Mouse (Mus musculus) heart, embryonic 12.5 days (tissue): ENCODE measurements at regions not wholly inside any gene's neighbourhood (a gene's known extent, or its start where the extent isn't known, plus 50 kb on each side); places are given as distances from the start of the nearest gene placed in this dataset.
"Not testable (repeated sequence)": the region's sequence is repeated elsewhere in the genome, so short reads cannot be mapped to it uniquely, and the experiment has no call there.

Experiments used
- ATAC-seq: fragments of 200-750 bp; cut with Nextera tagmentation; 2 replicates; pipeline ENCODE4 v1.8.0; 2017; ENCODE audit warnings: moderate TSS enrichment, moderate library complexity; ENCODE audit not compliant: insufficient number of reproducible peaks, low FRiP score
- H3K27ac ChIP-seq: fragments of 300-500 bp; sonication (generic); 2 replicates; pipeline ENCODE4 v1.5.1; 2016; ENCODE audit warnings: mild to moderate bottlenecking, moderate library complexity; ENCODE audit not compliant: poor library complexity, severe bottlenecking
- H3K27me3 ChIP-seq: fragments of 300-500 bp; sonication (generic); replicated peaks from 2 replicates; pipeline ENCODE4 v1.6.1; 2016; ENCODE audit warnings: mild to moderate bottlenecking, moderate library complexity
- H3K36me3 ChIP-seq: fragments of 300-500 bp; sonication (generic); 2 replicates; pipeline ENCODE4 v1.6.1; 2016; ENCODE audit warnings: mild to moderate bottlenecking, moderate library complexity
- H3K4me1 ChIP-seq: fragments of 300-500 bp; sonication (generic); replicated peaks from 2 replicates; pipeline ENCODE4 v1.6.1; 2016; ENCODE audit warnings: mild to moderate bottlenecking
- H3K4me2 ChIP-seq: fragments of 300-500 bp; sonication (generic); 2 replicates; pipeline ENCODE4 v1.6.1; 2016; ENCODE audit warnings: mild to moderate bottlenecking, moderate library complexity
- H3K4me3 ChIP-seq: fragments of 300-500 bp; sonication (generic); 2 replicates; pipeline ENCODE4 v1.5.1; 2016; ENCODE audit warnings: mild to moderate bottlenecking
- H3K9ac ChIP-seq: fragments of 300-500 bp; sonication (generic); 2 replicates; pipeline ENCODE4 v1.6.1; 2016; ENCODE audit warnings: mild to moderate bottlenecking, moderate library complexity
- H3K9me3 ChIP-seq: fragments of 300-500 bp; sonication (generic); replicated peaks from 2 replicates; pipeline ENCODE4 v1.6.1; 2016; ENCODE audit warnings: mild to moderate bottlenecking, moderate library complexity
- WGBS: fragments of 180-500 bp; shearing (Covaris S2); methylation state at CpG from one replicate; pipeline ENCODE4 v1.1.7; 2016; 5-methylcytosine and 5-hydroxymethylcytosine counted together

DNA sequence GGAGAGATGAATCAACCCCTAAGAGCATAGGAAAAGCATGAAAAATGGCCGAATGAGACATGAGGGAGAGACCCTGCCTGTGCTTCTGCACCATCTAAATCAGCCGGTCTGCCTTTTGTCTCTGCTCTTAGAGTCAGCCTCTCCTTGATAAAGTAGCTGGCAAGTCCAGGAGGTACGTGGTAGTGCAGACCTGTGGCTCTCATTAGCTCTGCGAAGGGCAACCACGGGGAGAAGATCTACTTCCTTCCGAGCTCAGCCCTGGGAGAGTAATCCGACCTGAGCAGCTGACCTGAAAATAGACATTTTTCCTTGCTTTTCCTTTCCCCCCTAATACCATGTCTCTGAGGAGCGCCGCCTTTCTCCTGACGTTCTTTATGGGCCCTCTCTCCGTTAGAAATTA, 971.8 kb downstream of the Robo1 start:
- Histone ChIP-seq H3K4me1 (no peaks in the 10 kb centered on the region), H3K4me2 (no peak overlapping the region), H3K9me3 (no peaks in the 10 kb centered on the region), H3K4me3 (no peak overlapping the region), H3K27me3 (no peaks in the 10 kb centered on the region), H3K9ac (no peak overlapping the region), H3K36me3 (no peaks in the 10 kb centered on the region), H3K27ac (no peak overlapping the region)
- no peak for ATAC-seq
- 71% methylated on average over 11 of the region's 11 CpGs for WGBS

DNA sequence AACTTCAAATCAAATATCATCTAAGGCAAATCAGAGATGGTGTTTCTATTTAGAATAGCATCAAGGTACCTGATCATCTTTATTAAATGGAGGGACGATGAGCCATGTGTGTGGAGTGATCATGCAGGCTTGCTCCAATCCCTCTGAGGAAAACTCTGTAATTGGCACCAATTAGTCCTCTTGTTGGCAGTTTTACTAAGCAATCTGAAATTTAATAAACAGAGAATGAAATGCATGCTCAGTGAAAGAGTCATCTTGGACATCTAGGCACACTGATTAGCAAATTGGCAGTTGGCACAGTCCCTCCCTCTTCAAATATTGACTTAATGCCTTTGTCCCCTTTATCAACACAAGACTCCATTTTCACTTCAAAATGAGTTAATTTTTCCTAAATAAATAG, 951.6 kb downstream of the Robo1 start:
- no peak for ATAC-seq
- 77% methylated on average over 1 of the region's 1 CpGs for WGBS

DNA sequence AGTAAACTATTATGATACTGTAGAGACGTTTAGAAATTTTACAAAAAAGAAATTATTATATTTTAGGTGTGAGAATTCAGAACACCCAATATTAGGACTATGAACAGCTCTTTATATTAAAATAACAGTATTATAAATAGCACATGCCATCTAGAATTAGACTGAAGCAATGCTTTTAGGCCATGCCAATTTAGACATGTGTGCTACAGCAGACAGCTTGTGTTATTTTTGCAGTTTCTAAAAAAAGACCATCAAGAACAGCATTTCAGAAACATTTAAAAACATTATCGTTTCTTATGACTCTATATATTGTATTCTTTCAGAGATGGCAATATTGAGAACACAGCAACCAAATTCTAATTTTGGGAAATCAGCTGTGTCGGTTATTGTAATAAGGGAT, 951.2 kb downstream of the Robo1 start:
- no peak overlapping the region for H3K9ac ChIP-seq
- no peak overlapping the region for H3K4me2 ChIP-seq
- 77% methylated on average over 3 of the region's 3 CpGs for whole genome bisulfite sequencing
- H3K4me3 ChIP-seq = no peak overlapping the region
- H3K4me1 ChIP-seq = no peaks in the 10 kb centered on the region
- H3K9me3 ChIP-seq = no peaks in the 10 kb centered on the region
- no peaks in the 10 kb centered on the region for H3K27me3 ChIP-seq
- H3K27ac ChIP-seq = no peak overlapping the region
- H3K36me3 ChIP-seq = no peaks in the 10 kb centered on the region
- ATAC-seq = no peak

More for the DNA sequence above, 951.6 kb downstream of the Robo1 start:
- no peaks in the 10 kb centered on the region for H3K4me1 ChIP-seq
- H3K27ac ChIP-seq = no peak overlapping the region
- no peak overlapping the region for H3K4me3 ChIP-seq
- no peak overlapping the region for H3K9ac ChIP-seq
- H3K36me3 ChIP-seq = no peaks in the 10 kb centered on the region
- no peaks in the 10 kb centered on the region for H3K9me3 ChIP-seq
- no peaks in the 10 kb centered on the region for H3K27me3 ChIP-seq
- H3K4me2 ChIP-seq = no peak overlapping the region

DNA sequence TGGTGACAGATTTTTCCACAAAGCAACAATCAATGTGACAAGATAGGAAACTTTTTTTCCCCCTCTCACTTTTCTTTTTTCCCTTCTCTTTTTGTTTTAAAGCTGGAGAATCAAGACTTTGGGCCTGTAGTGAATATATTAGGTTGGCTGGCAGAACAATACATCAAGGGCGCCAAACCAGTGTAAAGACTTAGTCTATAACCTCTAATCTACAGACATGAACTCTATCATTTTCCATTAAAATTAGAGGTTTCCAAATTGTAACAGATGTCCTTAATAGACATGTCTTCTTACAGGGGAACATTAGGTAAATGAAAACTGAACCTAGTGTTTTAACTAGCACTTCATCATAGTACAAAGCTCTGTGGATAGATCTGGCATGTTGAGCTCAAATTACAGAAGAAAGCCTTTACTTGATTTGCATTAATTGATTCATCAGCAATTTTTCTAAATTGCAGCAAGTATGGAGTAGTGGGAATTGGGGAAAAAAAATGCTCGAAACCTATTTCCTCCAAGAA, 937.0 kb downstream of the Robo1 start:
- no peak overlapping the region for H3K9ac ChIP-seq
- no peak for ATAC-seq
- no peaks in the 10 kb centered on the region for H3K9me3 ChIP-seq
- H3K27ac ChIP-seq = no peak overlapping the region
- H3K36me3 ChIP-seq = no peaks in the 10 kb centered on the region
- H3K4me2 ChIP-seq = no peak overlapping the region
- no peaks in the 10 kb centered on the region for H3K4me1 ChIP-seq
- 86% methylated on average over 2 of the region's 2 CpGs for WGBS
- H3K27me3 ChIP-seq = no peaks in the 10 kb centered on the region
- H3K4me3 ChIP-seq = no peak overlapping the region

DNA sequence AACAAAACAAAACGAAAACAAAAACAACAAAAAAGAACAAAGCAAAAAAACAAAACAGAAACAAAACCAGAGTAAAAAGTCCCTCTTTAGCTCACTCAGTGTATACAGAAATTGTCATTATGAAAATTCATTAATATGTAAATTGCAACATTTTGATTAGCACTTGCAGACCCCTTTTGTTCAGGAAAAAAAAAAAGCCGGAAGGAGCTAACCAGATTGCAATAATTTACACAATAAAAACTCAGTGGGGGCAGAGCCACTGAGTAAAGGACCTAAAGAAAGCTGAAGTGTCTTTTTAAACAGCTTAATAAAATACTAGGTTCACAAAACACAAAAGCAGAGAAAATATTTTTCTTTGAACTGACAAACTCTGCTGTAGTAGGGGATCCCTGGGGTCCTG, 922.5 kb downstream of the Robo1 start:
- Histone ChIP-seq H3K27me3 (peaks cover 2% of the 10 kb centered on the region; the same call in 1 of the 2 replicates), H3K9me3 (peaks cover 7% of the 10 kb centered on the region; the same call in 1 of the 2 replicates), H3K4me3 (no peak overlapping the region), H3K27ac (no peak overlapping the region), H3K9ac (no peak overlapping the region), H3K36me3 (no peaks in the 10 kb centered on the region), H3K4me1 (no peaks in the 10 kb centered on the region), H3K4me2 (no peak overlapping the region)
- WGBS = 66% methylated on average over 2 of the region's 2 CpGs
- ATAC-seq = no peak

DNA sequence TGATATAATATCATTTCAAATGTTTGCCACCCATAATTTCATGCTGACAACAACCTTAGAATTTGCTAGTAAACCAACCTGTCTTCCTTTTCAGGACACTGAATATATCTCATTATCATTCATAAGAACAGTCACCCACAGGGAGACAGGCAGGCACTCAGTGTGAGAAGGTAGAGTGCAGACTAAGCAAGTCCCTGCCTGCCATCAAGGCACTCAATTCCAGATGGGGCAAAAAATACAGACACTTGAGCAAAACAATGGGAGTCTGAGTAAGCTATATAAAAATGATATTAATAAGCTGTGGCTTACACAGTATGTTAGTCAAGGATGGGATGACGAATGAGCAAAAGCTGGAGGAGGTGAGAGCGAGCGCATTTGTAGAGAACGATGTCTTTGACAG, 909.4 kb downstream of the Robo1 start:
- H3K9ac ChIP-seq = no peak overlapping the region
- H3K9me3 ChIP-seq = no peaks in the 10 kb centered on the region
- no peak overlapping the region for H3K4me3 ChIP-seq
- WGBS = 89% methylated on average over 4 of the region's 4 CpGs
- H3K27me3 ChIP-seq = peaks cover 11% of the 10 kb centered on the region; the same call in 1 of the 2 replicates
- no peaks in the 10 kb centered on the region for H3K4me1 ChIP-seq
- H3K36me3 ChIP-seq = no peaks in the 10 kb centered on the region
- H3K27ac ChIP-seq = no peak overlapping the region
- ATAC-seq = no peak
- H3K4me2 ChIP-seq = no peak overlapping the region

DNA sequence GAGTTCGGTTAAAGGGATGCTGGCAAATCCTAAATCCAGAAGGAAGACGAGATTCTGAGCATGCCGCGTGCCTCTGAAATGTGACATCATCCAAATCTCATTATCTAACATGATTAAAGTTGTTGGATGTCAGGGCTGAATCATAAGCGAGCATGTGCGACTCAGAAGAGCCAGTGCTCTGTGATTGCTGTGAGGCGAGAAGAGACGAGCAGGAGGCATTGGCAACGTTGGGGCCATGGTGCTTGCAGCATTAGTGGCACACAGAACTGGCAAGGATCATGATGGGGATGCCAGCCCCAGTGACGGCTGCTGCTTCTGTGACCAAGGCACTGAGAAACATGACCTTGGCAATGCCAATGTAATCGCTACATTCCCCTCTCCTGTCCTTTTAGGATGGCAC, 895.4 kb downstream of the Robo1 start:
- Histone ChIP-seq H3K9ac (no peak overlapping the region), H3K9me3 (no peaks in the 10 kb centered on the region), H3K36me3 (no peaks in the 10 kb centered on the region), H3K27me3 (no peaks in the 10 kb centered on the region), H3K4me2 (no peak overlapping the region), H3K4me3 (no peak overlapping the region), H3K27ac (no peak overlapping the region), H3K4me1 (no peaks in the 10 kb centered on the region)
- 79% methylated on average over 11 of the region's 11 CpGs for WGBS
- no peak for ATAC-seq

DNA sequence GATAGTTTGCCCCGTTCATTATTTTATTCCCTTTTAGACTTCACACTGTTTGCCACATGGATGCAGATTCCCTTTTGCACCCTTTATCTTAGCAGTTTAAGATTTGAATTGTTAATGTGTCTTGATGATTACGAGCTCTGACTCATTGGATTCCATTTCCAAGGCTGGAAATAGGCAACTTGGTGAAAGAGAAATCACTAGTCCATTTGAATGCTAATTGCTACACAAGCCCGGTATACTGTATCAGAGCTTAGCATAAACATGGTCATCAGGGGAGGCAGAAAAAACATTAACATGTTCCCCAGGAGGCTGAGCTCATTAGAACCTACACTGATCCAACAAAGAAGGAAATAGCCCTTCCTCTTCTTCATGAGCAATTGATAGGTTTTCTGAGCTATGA, 892.9 kb downstream of the Robo1 start:
- H3K4me2 ChIP-seq = no peak overlapping the region
- H3K27me3 ChIP-seq = no peaks in the 10 kb centered on the region
- H3K4me3 ChIP-seq = no peak overlapping the region
- no peaks in the 10 kb centered on the region for H3K9me3 ChIP-seq
- H3K4me1 ChIP-seq = no peaks in the 10 kb centered on the region
- H3K36me3 ChIP-seq = no peaks in the 10 kb centered on the region
- ATAC-seq = no peak
- H3K27ac ChIP-seq = no peak overlapping the region
- WGBS = 55% methylated on average over 3 of the region's 3 CpGs
- H3K9ac ChIP-seq = no peak overlapping the region

DNA sequence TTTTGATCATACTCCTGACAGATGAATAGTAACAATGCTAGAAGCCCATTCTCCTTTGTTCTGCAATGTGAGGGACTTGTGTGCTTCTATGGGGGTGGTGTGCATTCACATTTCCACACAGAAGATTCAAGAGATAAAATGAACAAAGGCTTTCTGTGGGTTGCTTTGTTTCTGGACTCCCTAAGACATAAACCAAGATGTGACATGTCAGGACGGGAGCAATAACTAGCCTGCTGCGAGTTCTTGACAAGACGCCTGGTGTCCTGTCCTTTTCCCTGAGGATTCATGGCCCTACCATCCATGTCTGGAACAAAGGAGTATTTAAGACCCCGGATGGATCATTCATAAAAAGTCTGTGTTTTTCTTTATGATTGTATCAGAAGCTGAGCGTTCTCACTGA, 874.7 kb downstream of the Robo1 start:
- no peaks in the 10 kb centered on the region for H3K36me3 ChIP-seq
- no peaks in the 10 kb centered on the region for H3K9me3 ChIP-seq
- H3K27me3 ChIP-seq = no peaks in the 10 kb centered on the region
- no peak overlapping the region for H3K4me3 ChIP-seq
- 78% methylated on average over 5 of the region's 5 CpGs for WGBS
- no peaks in the 10 kb centered on the region for H3K4me1 ChIP-seq
- ATAC-seq = no peak
- no peak overlapping the region for H3K9ac ChIP-seq
- no peak overlapping the region for H3K27ac ChIP-seq
- no peak overlapping the region for H3K4me2 ChIP-seq

DNA sequence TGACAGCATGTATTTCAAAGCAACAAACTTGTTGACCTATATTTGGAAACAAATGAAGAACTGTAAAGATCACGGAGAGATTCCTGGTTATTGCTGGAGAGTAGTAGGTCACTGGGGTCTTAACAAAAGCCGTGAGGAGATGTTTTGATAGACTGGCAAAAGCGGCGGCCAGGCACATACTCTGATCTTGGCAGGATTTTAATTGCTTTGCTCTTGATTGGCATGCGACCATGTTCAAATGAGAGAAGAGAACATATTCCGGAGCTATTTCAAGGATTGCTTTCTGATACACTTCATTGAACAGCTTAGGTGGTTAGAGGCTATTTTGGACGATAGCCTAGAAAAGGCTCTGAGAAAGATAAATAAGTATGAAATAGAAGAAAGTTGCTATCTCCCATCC, 874.2 kb downstream of the Robo1 start:
- 80% methylated on average over 7 of the region's 7 CpGs for WGBS

DNA sequence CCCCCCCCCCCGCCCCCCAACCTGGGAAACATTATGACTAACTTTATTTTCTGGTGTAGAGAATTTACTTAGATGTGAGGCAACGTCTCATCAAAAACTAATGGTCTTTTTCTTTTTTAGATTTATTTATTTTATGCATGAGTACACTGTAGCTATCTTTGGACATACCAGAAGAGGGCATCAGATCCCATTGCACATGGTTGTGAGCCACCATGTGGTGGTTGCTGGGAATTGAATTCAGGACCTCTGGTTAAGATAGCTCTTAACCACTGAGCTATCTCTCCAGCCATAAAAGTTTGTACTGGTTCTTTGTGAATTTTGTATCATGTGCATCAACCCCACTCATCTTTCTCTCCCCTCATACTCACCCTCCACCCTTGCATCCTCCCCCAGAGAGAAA, 847.3 kb downstream of the Robo1 start:
- no peak for ATAC-seq

More for the DNA sequence above, 874.2 kb downstream of the Robo1 start:
- Histone ChIP-seq H3K4me1 (no peaks in the 10 kb centered on the region), H3K9ac (no peak overlapping the region), H3K9me3 (no peaks in the 10 kb centered on the region), H3K4me2 (no peak overlapping the region), H3K4me3 (no peak overlapping the region), H3K27ac (no peak overlapping the region), H3K36me3 (no peaks in the 10 kb centered on the region), H3K27me3 (no peaks in the 10 kb centered on the region)
- ATAC-seq = no peak

DNA sequence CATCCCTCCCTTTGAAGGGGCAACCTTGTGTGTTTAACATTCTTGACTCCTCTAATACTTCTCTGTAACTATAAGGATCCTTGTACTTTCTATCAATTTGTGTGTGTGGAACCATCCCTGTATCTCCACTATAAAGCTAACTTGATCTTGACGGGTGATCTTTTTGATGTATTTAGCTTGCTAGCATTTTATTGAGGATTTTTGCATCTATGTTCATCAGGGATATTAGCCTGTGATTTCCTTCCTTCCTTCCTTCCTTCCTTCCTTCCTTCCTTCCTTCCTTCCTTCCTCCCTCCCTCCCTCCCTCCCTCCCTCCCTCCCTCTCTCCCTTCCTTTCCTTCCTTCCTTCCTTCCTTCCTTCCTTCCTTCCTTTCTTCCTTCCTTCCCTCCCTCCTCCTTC, 819.8 kb downstream of the Robo1 start:
- H3K9ac ChIP-seq, H3K27me3 ChIP-seq, H3K4me3 ChIP-seq, H3K4me2 ChIP-seq, H3K36me3 ChIP-seq, ATAC-seq, H3K27ac ChIP-seq, H3K9me3 ChIP-seq, H3K4me1 ChIP-seq: not testable (repeated sequence)
- WGBS = 94% methylated on average over 1 of the region's 1 CpGs

More for the DNA sequence above, 847.3 kb downstream of the Robo1 start:
- Histone ChIP-seq H3K4me3 (no peak overlapping the region), H3K9ac (no peak overlapping the region), H3K27me3 (no peaks in the 10 kb centered on the region), H3K27ac (no peak overlapping the region), H3K36me3 (no peaks in the 10 kb centered on the region), H3K9me3 (no peaks in the 10 kb centered on the region), H3K4me2 (no peak overlapping the region), H3K4me1 (no peaks in the 10 kb centered on the region)
- 42% methylated on average over 2 of the region's 2 CpGs for WGBS
